Mouse (Mus musculus) monocyte, adult 59 days (primary cell): Measurements from ENCODE around the gene Mip. TPM values are rescaled to one million over a fixed set of nuclear protein-coding genes. Genes with fewer than 3 reads are reported as not detected.

Experiments
- total RNA-seq, 2 experiments: library from RNA; stranded (reverse); gene quantifications; one replicate each; pipeline ENCODE4 v1.2.4; 2023

Mip gene
- total RNA-seq = not detected

GRCm38 (mm10) chr10:128225538-128225937, at the start of gene Mip:
Gene Mip, plus strand, starts transcription at chr10:128225838.

DNA sequence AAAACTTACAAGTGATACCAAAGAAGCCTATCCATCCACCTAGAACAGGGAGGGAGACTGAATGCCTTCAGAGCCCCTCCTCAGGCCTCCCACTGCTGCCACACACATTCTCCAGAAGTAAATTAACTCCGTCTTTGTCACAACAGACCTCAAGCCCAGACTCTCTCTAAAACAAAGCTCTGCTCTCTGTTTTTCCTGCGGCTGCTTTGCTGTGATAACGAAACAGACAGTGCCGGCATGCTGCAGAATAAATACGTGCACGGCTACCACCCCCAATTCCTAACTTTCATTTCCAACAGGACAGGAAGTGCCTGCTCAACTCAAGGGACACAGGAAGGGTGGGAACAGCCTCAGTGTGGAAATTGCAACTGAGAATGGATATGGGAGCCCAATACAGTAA, 45.6 kb upstream of the Mip start, which contains the start of gene Rbms2:
Rbms2 (minus strand) TSS at position 309 of the 400 bp plus-strand sequence.

GRCm38 (mm10) chr10:128194024-128194550, 31.6 kb upstream of the Mip start, which contains the start of gene Gls2:
Gene Gls2, plus strand, starts transcription at chr10:128194457.

GRCm38 (mm10) chr10:128211390-128212108, 14.1 kb upstream of the Mip start, which contains the start of gene Spryd4:
Gene Spryd4, minus strand, starts transcription at chr10:128211807.

DNA sequence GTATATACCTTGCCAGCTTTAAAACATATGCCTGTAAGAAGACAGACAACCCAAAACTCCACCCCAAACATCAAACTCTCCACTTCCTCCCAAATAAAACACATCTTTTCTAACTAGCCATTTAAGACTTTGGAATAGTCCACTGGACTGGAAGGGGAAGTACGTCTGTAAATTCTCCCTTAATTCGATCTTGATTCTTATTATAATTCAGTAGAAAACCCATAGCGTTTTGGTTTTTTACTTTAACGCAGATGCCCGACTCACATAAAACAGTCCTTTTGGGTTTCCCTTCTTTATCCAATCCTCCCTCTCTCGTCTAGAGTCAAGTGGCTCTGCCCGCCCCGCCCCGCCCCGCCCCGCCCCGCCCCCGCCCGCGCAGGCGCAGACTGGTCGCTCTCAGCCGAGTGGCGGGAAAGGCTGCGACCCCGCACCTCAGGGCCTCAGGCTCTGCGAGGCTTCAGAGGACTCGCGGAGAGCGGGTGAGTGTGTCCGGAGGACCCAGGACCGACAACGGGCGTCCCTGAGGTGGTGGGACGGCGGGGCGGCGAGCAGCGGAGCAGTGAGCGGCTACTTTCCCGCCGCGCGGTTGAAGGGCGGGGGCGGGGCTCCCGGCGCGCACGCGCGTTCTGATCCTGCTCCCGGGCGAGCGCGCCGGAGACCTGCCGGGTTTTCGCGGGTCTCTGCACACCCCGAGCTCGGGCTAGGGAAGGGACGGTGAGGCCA, 6.2 kb downstream of the Mip start, which contains the start of gene Timeless:
Timeless (plus strand) TSS at position 369 of the 723 bp plus-strand sequence.

GRCm38 (mm10) chr10:128253677-128254255, 28.1 kb downstream of the Mip start, which contains the start of gene Apon:
Gene Apon, plus strand, starts transcription at chr10:128254096.

DNA sequence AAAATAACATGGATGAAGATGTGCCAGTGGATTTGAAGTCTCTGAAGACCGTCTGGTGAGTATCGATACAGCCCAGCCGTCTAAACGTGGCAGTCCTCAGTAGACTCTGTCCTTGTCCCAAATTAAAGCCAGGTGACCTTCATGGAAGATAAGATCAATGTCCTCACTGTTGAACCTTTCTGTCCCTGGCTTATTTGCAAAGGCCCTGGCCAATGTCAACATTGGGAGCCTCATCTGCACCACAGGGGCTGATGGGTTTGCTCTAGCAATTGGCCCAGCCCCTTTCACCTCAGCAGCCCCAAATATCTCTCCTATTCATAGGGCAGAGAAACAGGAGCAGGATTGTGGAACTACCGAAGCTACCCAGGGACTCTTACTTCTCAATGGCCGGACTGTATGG, 42.7 kb downstream of the Mip start, which contains the start of gene Apof:
Apof (plus strand) TSS at position 301 of the 400 bp plus-strand sequence.

DNA sequence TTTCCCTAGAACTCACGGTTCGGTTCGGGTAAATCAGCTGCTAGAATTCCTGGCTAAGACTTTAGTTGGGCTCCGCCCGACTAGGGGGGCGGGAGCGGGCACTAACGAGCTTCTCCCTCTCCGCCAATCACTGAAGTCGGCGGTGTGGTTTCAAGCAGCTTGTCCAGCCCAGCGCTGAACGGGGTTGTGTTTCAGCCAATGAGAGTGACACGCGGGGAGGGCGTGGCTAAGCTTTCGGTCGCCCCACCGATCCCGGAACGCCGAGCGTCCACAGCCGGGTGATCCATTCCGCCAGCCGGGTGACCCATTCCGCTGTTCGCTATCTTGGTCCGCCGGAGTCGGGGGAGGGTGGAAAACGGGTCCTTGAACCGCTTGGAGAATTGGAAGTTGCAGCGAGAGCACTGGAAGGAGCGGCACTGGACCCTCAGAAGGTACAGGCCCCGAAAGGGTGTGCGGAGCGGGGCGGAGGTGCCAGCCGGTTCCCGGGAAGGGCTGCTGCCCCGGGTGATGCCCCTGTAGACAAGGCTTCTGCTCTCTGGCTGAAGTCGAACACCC, 44.7 kb downstream of the Mip start, which contains the start of gene Stat2:
Stat2 (plus strand) TSS at position 273 of the 555 bp plus-strand sequence.

Other genes with a start within 250 kb of the Mip start
- not detected for gene Hsd17b6, start 218.2 kb upstream of the Mip start, total RNA-seq
- gene Prim1, start 210.7 kb upstream of the Mip start, total RNA-seq = 1 to 10 TPM; 2.9 to 3.5 TPM
- 100 to 1,000 TPM; 568 to 584 TPM for gene Naca, start 190.3 kb upstream of the Mip start, total RNA-seq
- 100 to 1,000 TPM; 107 to 108 TPM for gene Ptges3, start 166.9 kb upstream of the Mip start, total RNA-seq
- 100 to 1,000 TPM; 488 to 502 TPM for gene Atp5b, start 142.6 kb upstream of the Mip start, total RNA-seq
- gene Baz2a, start 134.3 kb upstream of the Mip start, total RNA-seq = 100 to 1,000 TPM; 107 to 114 TPM
- 10 to 100 TPM; 23.0 to 27.1 TPM for gene Rbms2, start 45.5 kb upstream of the Mip start, total RNA-seq
- not detected for gene Gls2, start 31.4 kb upstream of the Mip start, total RNA-seq
- gene Spryd4, start 14.0 kb upstream of the Mip start, total RNA-seq = 1 to 10 TPM; 8.9 to 9.2 TPM
- gene Timeless, start 6.2 kb downstream of the Mip start, total RNA-seq = 1 to 10 TPM; 4.3 to 4.9 TPM
- not detected for gene Apon, start 28.3 kb downstream of the Mip start, total RNA-seq
- gene Apof, start 42.8 kb downstream of the Mip start, total RNA-seq = not detected
- 100 to 1,000 TPM in 1 of 2 experiments, 10 to 100 TPM in 1; 93.6 to 100 TPM for gene Stat2, start 44.7 kb downstream of the Mip start, total RNA-seq
- not detected for gene Il23a, start 72.9 kb downstream of the Mip start, total RNA-seq
- gene Pan2, start 77.5 kb downstream of the Mip start, total RNA-seq = 10 to 100 TPM; 30.6 to 31.6 TPM
- 10 to 100 TPM; 39.9 to 48.2 TPM for gene Cnpy2, start 96.6 kb downstream of the Mip start, total RNA-seq
- 100 to 1,000 TPM; 101 to 110 TPM for gene Cs, start 111.9 kb downstream of the Mip start, total RNA-seq
- gene Coq10a, start 143.2 kb downstream of the Mip start, total RNA-seq = 10 to 100 TPM; 25.6 to 35.8 TPM
- 10 to 100 TPM; 47.1 to 49.2 TPM for gene Ankrd52, start 151.3 kb downstream of the Mip start, total RNA-seq
- not detected for gene Slc39a5, start 175.4 kb downstream of the Mip start, total RNA-seq
- gene Nabp2, start 185.7 kb downstream of the Mip start, total RNA-seq = 10 to 100 TPM; 42.7 to 46.3 TPM
- 10 to 100 TPM; 50.3 to 51.2 TPM for gene Rnf41, start 185.8 kb downstream of the Mip start, total RNA-seq
- 100 to 1,000 TPM; 111 to 131 TPM for gene Smarcc2, start 233.4 kb downstream of the Mip start, total RNA-seq